Mouse (Mus musculus) right cerebral cortex, postnatal 4 days (tissue): ENCODE results near the gene Olfr1217.
"Not testable (repeated sequence)": the region's sequence is repeated elsewhere in the genome, so short reads cannot be mapped to it uniquely, and the experiment has no call there.

Experiments
- DNase-seq: peaks from one replicate; pipeline ENCODE4 v3.0.0-alpha.2; 2022

Olfr1217 gene

GRCm38 (mm10) chr2:89031965-89032364 is at the start of gene Olfr1217:
Gene Olfr1217, minus strand, starts transcription at chr2:89032065.
- DNase-seq, result no peak

GRCm38 (mm10) chr2:89081487-89081886 is 49.6 kb upstream of the Olfr1217 start:
- DNase-seq, result no peak

- no peak for DNase-seq
These were observed 29.2 kb upstream of the Olfr1217 start, which contains the start of gene Olfr1218 for GRCm38 (mm10) chr2:89061087-89061486. Gene Olfr1218, minus strand, starts transcription at chr2:89061187.

GRCm38 (mm10) chr2:89021436-89021835 is 10.4 kb downstream of the Olfr1217 start:
- DNase-seq, result not testable (repeated sequence)

GRCm38 (mm10) chr2:89018240-89018639 is 13.6 kb downstream of the Olfr1217 start, which contains the start of gene Olfr1216:
Gene Olfr1216, minus strand, starts transcription at chr2:89018340.
- no peak for DNase-seq

- DNase-seq, result no peak
These were observed 25.0 kb downstream of the Olfr1217 start, which contains the start of gene Olfr1215 for GRCm38 (mm10) chr2:89006873-89007272. Gene Olfr1215, minus strand, starts transcription at chr2:89006973.

- DNase-seq, result no peak
These were observed 39.3 kb downstream of the Olfr1217 start, which contains the start of gene Olfr1214 for GRCm38 (mm10) chr2:88992553-88992952. Gene Olfr1214, minus strand, starts transcription at chr2:88992653.

GRCm38 (mm10) chr2:88980181-88980580 is 51.7 kb downstream of the Olfr1217 start, which contains the start of gene Gm13762:
Gene Gm13762, minus strand, starts transcription at chr2:88980281.
- no peak for DNase-seq
